Mouse (Mus musculus): ENCODE data around the gene Actr1b. TPM values are rescaled to one million over a fixed set of nuclear protein-coding genes. Genes with fewer than 3 reads are reported as not detected.
A peak's percentile ranks its signal among the peaks of the same experiment; 100 is the strongest.

Gene Actr1b
- polyA plus RNA-seq, 1 experiment from 2014 or later: 91.3 TPM

DNA sequence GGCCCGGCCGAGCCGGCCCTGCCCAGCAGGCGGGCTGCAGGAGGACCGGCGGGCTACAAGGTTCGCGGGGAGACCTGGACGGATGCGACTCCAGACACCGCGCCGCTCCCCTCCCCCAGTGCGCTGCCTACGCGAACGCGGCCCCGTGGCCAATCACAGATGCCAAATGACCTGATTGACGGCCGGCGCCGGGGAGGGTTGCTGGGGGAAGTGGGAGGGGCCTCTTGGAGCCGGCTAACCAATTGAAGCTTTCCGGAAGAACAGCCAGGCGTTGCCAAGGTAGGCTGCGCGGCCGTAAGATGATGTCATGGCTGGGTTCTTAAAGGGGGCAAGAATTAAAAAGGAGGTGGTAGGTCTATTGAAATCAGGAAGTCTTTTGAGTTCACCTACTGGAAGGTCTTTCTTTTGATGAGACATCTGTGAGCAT is 4.4 kb downstream of the Actr1b start, which contains the start of gene 4933424G06Rik:
TSS of gene 4933424G06Rik (plus strand) at position 296 of the 427 bp plus-strand sequence.
- Histone ChIP-seq H3K4me3 (ENCODE audit: low read depth, low read length) (peak within 1 kb of the TSS; percentile 95), H3K36me3 (ENCODE audit: control insufficient read depth, insufficient read depth, low read length) (peaks cover 16% of the 10 kb centered on the region; the same call in 1 of the 2 replicates), H3K27me3 (ENCODE audit: control insufficient read depth, insufficient read depth, low read length) (no peaks in the 10 kb centered on the region), H3K4me2 (replicated peaks; ENCODE audit: low read depth, low read length) (peak within 1 kb of the TSS; percentile 72), H3K27ac (ENCODE audit: low read length) (peak within 1 kb of the TSS; percentile 80), H3K9me3 (ENCODE audit: control insufficient read depth, low read depth, low read length) (no peaks in the 10 kb centered on the region), H3K9ac (replicated peaks; ENCODE audit: low read depth, low read length) (peak within 1 kb of the TSS; percentile 97), H3K4me1 (ENCODE audit: control insufficient read depth, insufficient read depth, low read length) (peaks cover 11% of the 10 kb centered on the region)
- WGBS: under 1% methylated on average over 29 of the region's 29 CpGs
- ATAC-seq (ENCODE audit: insufficient number of reproducible peaks, insufficient read depth, low FRiP score, low read depth): peak; percentile 97

DNA sequence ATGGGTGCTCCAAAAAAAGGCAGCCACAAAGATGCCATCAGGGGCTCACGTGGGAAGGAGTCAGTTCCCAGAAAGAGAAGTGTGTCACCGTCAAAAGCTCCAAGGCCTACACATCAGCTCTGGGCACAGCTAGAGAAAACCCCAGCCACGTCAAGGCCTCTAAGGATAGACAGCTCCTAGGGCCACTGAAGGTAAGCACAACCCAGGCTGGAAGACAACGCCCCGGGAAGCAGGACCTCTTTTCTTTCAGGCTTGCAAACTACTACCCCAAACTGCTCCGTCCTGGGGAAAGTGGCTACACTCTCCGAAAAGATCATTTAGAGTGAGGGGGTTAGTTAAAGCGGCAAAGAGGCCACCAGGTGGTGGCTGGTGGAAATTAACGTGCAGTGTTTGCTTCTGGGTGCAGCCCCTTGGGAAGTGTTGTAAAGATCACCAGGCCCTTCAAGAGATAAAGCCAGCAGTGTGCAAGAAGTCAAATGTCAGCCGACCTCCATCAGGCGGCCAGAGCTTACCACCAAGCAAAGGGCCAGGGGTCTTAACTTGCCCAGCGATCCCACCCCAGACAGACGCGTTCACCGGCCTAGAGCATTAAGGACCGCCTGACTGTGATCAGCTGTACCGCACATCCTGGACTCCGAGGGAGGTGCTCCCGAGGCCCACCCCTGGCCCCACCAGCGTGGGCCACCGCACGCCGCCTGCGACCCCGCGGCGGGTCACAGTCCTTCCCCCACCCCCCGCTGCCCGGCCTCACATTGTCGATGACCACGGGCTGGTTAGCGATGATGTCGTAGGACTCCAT is 5.0 kb downstream of the Actr1b start:
- Histone ChIP-seq H3K36me3 (ENCODE audit: control insufficient read depth, insufficient read depth, low read length) (peaks cover 22% of the 10 kb centered on the region; the same call in 1 of the 2 replicates), H3K4me1 (ENCODE audit: control insufficient read depth, insufficient read depth, low read length) (peaks cover 11% of the 10 kb centered on the region), H3K27me3 (ENCODE audit: control insufficient read depth, insufficient read depth, low read length) (no peaks in the 10 kb centered on the region), H3K27ac (ENCODE audit: low read length) (peak overlapping the region; percentile 80), H3K9me3 (ENCODE audit: control insufficient read depth, low read depth, low read length) (no peaks in the 10 kb centered on the region), H3K9ac (replicated peaks; ENCODE audit: low read depth, low read length) (peak overlapping the region; percentile 97), H3K4me3 (ENCODE audit: low read depth, low read length) (peak overlapping the region; percentile 95), H3K4me2 (replicated peaks; ENCODE audit: low read depth, low read length) (peak overlapping the region; percentile 72)
- WGBS: under 1% methylated on average over 33 of the region's 33 CpGs
- peak; percentile 53 for ATAC-seq (ENCODE audit: insufficient number of reproducible peaks, insufficient read depth, low FRiP score, low read depth)

GRCm38 (mm10) chr1:36708626-36709025 is 5.6 kb downstream of the Actr1b start:
- ATAC-seq (ENCODE audit: insufficient number of reproducible peaks, insufficient read depth, low FRiP score, low read depth): no peak
- peaks cover 11% of the 10 kb centered on the region for H3K4me1 ChIP-seq (ENCODE audit: control insufficient read depth, insufficient read depth, low read length)
- peak overlapping the region; percentile 97 for H3K9ac ChIP-seq (replicated peaks; ENCODE audit: low read depth, low read length)
- H3K4me2 ChIP-seq (replicated peaks; ENCODE audit: low read depth, low read length): peak overlapping the region; percentile 72
- no peaks in the 10 kb centered on the region for H3K9me3 ChIP-seq (ENCODE audit: control insufficient read depth, low read depth, low read length)
- WGBS: 86% methylated on average over 1 of the region's 1 CpGs
- no peak overlapping the region; the same call in 1 of the 2 replicates for H3K27ac ChIP-seq (ENCODE audit: low read length)
- H3K27me3 ChIP-seq (ENCODE audit: control insufficient read depth, insufficient read depth, low read length): no peaks in the 10 kb centered on the region
- peak overlapping the region; percentile 95 for H3K4me3 ChIP-seq (ENCODE audit: low read depth, low read length)
- peaks cover 26% of the 10 kb centered on the region for H3K36me3 ChIP-seq (ENCODE audit: control insufficient read depth, insufficient read depth, low read length)

DNA sequence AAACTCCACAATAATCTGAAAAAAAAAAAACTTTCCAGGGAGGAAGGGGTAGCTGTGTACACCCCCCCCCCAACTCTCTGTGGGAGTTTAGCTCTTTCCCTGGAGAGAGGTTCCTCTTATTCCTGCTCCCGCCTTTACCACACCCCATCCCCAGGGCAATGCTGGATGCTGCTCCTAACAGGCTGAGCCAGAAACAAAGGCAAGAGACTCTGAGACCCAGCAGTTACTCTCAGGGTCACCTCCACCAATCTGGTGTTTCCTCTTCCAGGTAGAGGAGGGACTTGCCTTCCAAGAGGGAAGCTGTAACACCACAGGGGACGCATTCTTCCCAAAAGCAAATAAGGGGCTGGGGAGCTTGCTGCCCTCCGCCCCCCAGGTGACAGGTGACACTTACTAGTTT is 6.4 kb downstream of the Actr1b start:
- 57% methylated on average over 3 of the region's 3 CpGs for WGBS
- no peak overlapping the region for H3K4me2 ChIP-seq (replicated peaks; ENCODE audit: low read depth, low read length)
- no peaks in the 10 kb centered on the region for H3K9me3 ChIP-seq (ENCODE audit: control insufficient read depth, low read depth, low read length)
- ATAC-seq (ENCODE audit: insufficient number of reproducible peaks, insufficient read depth, low FRiP score, low read depth): no peak
- H3K4me1 ChIP-seq (ENCODE audit: control insufficient read depth, insufficient read depth, low read length): peaks cover 11% of the 10 kb centered on the region
- no peak overlapping the region for H3K27ac ChIP-seq (ENCODE audit: low read length)
- H3K36me3 ChIP-seq (ENCODE audit: control insufficient read depth, insufficient read depth, low read length): peaks cover 35% of the 10 kb centered on the region
- no peaks in the 10 kb centered on the region for H3K27me3 ChIP-seq (ENCODE audit: control insufficient read depth, insufficient read depth, low read length)
- H3K4me3 ChIP-seq (ENCODE audit: low read depth, low read length): no peak overlapping the region
- H3K9ac ChIP-seq (replicated peaks; ENCODE audit: low read depth, low read length): no peak overlapping the region

GRCm38 (mm10) chr1:36707166-36707565 is 7.1 kb downstream of the Actr1b start:
- peaks cover 11% of the 10 kb centered on the region for H3K4me1 ChIP-seq (ENCODE audit: control insufficient read depth, insufficient read depth, low read length)
- no peak overlapping the region for H3K4me3 ChIP-seq (ENCODE audit: low read depth, low read length)
- no peak overlapping the region for H3K9ac ChIP-seq (replicated peaks; ENCODE audit: low read depth, low read length)
- ATAC-seq (ENCODE audit: insufficient number of reproducible peaks, insufficient read depth, low FRiP score, low read depth): no peak
- H3K27me3 ChIP-seq (ENCODE audit: control insufficient read depth, insufficient read depth, low read length): no peaks in the 10 kb centered on the region
- H3K9me3 ChIP-seq (ENCODE audit: control insufficient read depth, low read depth, low read length): no peaks in the 10 kb centered on the region
- no peak overlapping the region for H3K4me2 ChIP-seq (replicated peaks; ENCODE audit: low read depth, low read length)
- no peak overlapping the region for H3K27ac ChIP-seq (ENCODE audit: low read length)
- H3K36me3 ChIP-seq (ENCODE audit: control insufficient read depth, insufficient read depth, low read length): peaks cover 41% of the 10 kb centered on the region
- WGBS: 75% methylated on average over 2 of the region's 2 CpGs

- Histone ChIP-seq H3K36me3 (ENCODE audit: control insufficient read depth, insufficient read depth, low read length) (peaks cover 50% of the 10 kb centered on the region), H3K9ac (replicated peaks; ENCODE audit: low read depth, low read length) (no peak overlapping the region), H3K4me2 (replicated peaks; ENCODE audit: low read depth, low read length) (no peak overlapping the region), H3K27ac (ENCODE audit: low read length) (no peak overlapping the region), H3K4me1 (ENCODE audit: control insufficient read depth, insufficient read depth, low read length) (peaks cover 4% of the 10 kb centered on the region; the same call in 1 of the 2 replicates), H3K27me3 (ENCODE audit: control insufficient read depth, insufficient read depth, low read length) (no peaks in the 10 kb centered on the region), H3K4me3 (ENCODE audit: low read depth, low read length) (no peak overlapping the region), H3K9me3 (ENCODE audit: control insufficient read depth, low read depth, low read length) (no peaks in the 10 kb centered on the region)
- WGBS: 77% methylated on average over 5 of the region's 5 CpGs
- ATAC-seq (ENCODE audit: insufficient number of reproducible peaks, insufficient read depth, low FRiP score, low read depth): no peak
Observed at GRCm38 (mm10) chr1:36697030-36697429, 17.2 kb downstream of the Actr1b start.

DNA sequence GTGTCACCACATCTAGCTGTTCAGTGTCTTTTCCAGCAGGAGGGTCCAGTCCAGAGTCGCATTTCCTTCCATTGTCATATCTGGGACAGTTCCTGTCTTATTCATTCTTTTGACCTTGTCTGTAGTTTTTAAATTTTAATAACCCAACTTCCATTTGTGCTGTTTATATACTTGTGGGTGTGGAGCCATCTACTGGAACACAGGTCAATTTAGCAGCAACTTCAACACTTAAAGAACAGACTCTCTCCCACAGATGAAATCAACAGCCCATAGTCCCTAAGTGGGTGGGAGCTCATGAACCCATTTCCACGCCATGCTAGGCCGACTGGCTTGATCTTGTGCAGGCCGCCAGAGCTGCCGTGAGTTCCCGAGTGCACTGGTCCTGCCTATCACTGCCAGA is 17.8 kb downstream of the Actr1b start:
- Histone ChIP-seq H3K27me3 (ENCODE audit: control insufficient read depth, insufficient read depth, low read length) (no peaks in the 10 kb centered on the region), H3K36me3 (ENCODE audit: control insufficient read depth, insufficient read depth, low read length) (peaks cover 44% of the 10 kb centered on the region), H3K4me1 (ENCODE audit: control insufficient read depth, insufficient read depth, low read length) (peaks cover 6% of the 10 kb centered on the region; the same call in 1 of the 2 replicates), H3K4me3 (ENCODE audit: low read depth, low read length) (no peak overlapping the region), H3K9ac (replicated peaks; ENCODE audit: low read depth, low read length) (no peak overlapping the region), H3K9me3 (ENCODE audit: control insufficient read depth, low read depth, low read length) (no peaks in the 10 kb centered on the region), H3K4me2 (replicated peaks; ENCODE audit: low read depth, low read length) (no peak overlapping the region), H3K27ac (ENCODE audit: low read length) (no peak overlapping the region)
- no peak for ATAC-seq (ENCODE audit: insufficient number of reproducible peaks, insufficient read depth, low FRiP score, low read depth)
- WGBS: 54% methylated on average over 6 of the region's 6 CpGs

DNA sequence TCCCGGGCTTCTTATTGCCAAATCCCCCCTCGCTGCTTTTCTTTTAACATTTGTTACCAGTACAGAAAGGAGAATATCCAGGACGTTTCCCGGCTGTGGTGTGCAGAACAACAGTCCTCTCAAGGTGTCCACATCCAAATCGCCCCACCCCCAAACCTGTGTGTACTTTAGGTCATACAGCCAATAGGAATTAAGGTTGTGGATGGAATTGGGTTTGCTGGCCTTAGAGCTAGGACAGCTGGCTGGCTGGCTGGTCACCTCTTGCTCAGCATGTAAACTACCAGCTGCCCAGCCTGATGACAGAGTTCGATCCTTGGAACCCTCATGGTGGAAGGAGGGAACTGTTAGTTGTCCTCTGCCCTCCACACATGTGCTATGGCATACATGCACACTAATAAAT is 19.4 kb downstream of the Actr1b start:
- 85% methylated on average over 6 of the region's 6 CpGs for WGBS
- H3K36me3 ChIP-seq (ENCODE audit: control insufficient read depth, insufficient read depth, low read length): peaks cover 28% of the 10 kb centered on the region

More for the DNA sequence above, 19.4 kb downstream of the Actr1b start:
- Histone ChIP-seq H3K9me3 (ENCODE audit: control insufficient read depth, low read depth, low read length) (no peaks in the 10 kb centered on the region), H3K9ac (replicated peaks; ENCODE audit: low read depth, low read length) (no peak overlapping the region), H3K4me2 (replicated peaks; ENCODE audit: low read depth, low read length) (no peak overlapping the region), H3K4me3 (ENCODE audit: low read depth, low read length) (no peak overlapping the region), H3K4me1 (ENCODE audit: control insufficient read depth, insufficient read depth, low read length) (peaks cover 6% of the 10 kb centered on the region; the same call in 1 of the 2 replicates), H3K27me3 (ENCODE audit: control insufficient read depth, insufficient read depth, low read length) (no peaks in the 10 kb centered on the region), H3K27ac (ENCODE audit: low read length) (no peak overlapping the region)
- no peak for ATAC-seq (ENCODE audit: insufficient number of reproducible peaks, insufficient read depth, low FRiP score, low read depth)
